Mouse (Mus musculus) heart, embryonic 10.5 days (tissue): ENCODE results near the gene Psmc2. TPM values are rescaled to one million over a fixed set of nuclear protein-coding genes. Genes with fewer than 3 reads are reported as not detected.

ENCODE experiments used
- DNase-seq: peaks from one replicate; pipeline ENCODE4 v3.0.0-alpha.2; 2017; ENCODE audit warnings: low spot score
- H3K27ac ChIP-seq: fragments of 300-500 bp; sonication (generic); 2 replicates; pipeline ENCODE4 v1.5.1; 2016; ENCODE audit warnings: mild to moderate bottlenecking
- H3K27me3 ChIP-seq: fragments of 300-500 bp; sonication (generic); 2 replicates; pipeline ENCODE4 v1.6.1; 2016; ENCODE audit warnings: mild to moderate bottlenecking; ENCODE audit not compliant: poor library complexity, insufficient read depth, severe bottlenecking
- H3K36me3 ChIP-seq: fragments of 300-500 bp; sonication (generic); 2 replicates; pipeline ENCODE4 v1.6.1; 2016; ENCODE audit warnings: mild to moderate bottlenecking, moderate library complexity
- H3K4me1 ChIP-seq: fragments of 300-500 bp; sonication (generic); 2 replicates; pipeline ENCODE4 v1.6.1; 2016; ENCODE audit warnings: mild to moderate bottlenecking
- H3K4me3 ChIP-seq: fragments of 300-500 bp; sonication (generic); 2 replicates; pipeline ENCODE4 v1.5.1; 2016; ENCODE audit warnings: mild to moderate bottlenecking, moderate library complexity
- H3K9me3 ChIP-seq: fragments of 300-500 bp; sonication (generic); 2 replicates; pipeline ENCODE4 v1.6.1; 2016; ENCODE audit warnings: mild to moderate bottlenecking, moderate library complexity
- WGBS: fragments of 180-500 bp; shearing (Covaris S2); methylation state at CpG from one replicate; pipeline ENCODE4 v1.1.7; 2016; 5-methylcytosine and 5-hydroxymethylcytosine counted together
- polyA plus RNA-seq: library from polyadenylated mRNA; unstranded; fragments of >200 nt; fragmentation: Nextera tagmentation; extraction: Ambion mirVana; gene quantifications from 2 replicates; pipeline ENCODE4 v1.2.1, GENCODE M21; 2016

Gene Psmc2
- polyA plus RNA-seq, 1 experiment from 2014 or later = 226 TPM

DNA sequence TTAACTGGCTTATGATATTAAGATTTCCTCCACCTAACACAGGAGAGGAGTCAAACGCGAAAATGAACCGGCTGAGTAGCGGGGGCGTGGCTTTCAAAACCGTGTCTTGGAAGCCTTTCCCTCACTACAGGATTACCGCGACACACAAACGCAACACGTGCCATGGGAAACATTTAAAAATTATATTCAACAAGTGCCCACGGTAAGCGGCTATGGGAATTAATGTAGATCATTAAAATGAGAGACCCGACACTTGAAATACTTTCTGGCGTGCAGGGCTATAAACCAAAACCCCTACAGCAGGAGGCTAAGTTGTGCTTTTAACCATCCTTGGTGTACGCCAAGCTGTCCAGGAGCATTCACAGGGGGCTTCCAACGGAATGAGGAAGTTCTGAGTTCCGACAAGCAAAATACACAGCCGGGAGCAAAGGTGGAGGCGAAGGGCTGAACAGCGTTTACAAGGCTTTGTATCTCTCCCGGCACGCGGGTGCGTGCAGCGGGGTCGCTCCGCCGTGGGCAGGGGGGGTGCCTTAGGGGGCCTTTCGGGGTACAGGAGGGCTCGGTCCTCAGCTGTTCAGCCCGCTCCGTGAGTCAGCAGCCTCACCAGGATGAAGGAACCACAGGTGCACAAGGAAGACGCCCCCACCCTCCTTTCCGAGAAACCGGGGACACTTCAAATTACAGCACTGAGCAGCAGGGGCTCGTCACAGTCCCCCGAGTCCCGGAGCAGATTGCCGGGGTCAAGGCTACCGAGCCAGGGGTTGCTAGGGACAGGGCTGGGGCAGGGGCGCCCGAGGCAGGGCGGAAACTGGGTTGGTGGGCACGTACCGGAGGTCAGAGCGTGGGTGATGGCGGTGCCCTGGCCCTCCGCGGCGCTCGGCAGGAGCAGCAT, 676 bp upstream of the Psmc2 start:
- peak overlapping the region; percentile 95 for H3K4me3 ChIP-seq
- H3K9me3 ChIP-seq = no peaks in the 10 kb centered on the region
- H3K27ac ChIP-seq = peak overlapping the region; percentile 93
- H3K27me3 ChIP-seq = no peaks in the 10 kb centered on the region
- peaks cover 19% of the 10 kb centered on the region for H3K4me1 ChIP-seq
- peak; percentile 78 for DNase-seq
- WGBS = under 1% methylated on average over 51 of the region's 51 CpGs
- peaks cover 45% of the 10 kb centered on the region for H3K36me3 ChIP-seq

DNA sequence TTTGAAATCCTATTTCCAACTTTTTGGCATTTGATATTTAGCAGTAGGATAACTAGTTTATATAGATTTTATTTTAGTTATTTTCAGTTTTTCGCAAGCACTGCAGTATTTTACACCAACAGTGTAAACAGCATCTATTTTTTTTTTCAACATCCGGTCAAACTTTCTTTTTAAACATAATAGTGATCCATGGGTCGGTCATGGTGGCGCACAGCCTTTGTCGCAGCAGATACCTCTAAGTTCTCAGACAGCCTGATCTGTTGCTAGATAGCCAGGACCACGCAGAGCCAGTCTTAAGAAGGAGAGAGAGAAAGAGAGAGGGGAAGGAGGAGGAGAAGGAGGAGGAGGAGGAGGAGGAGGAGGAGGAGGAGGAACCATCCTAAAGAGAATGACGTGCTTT, 693 bp downstream of the Psmc2 start:
- Histone ChIP-seq H3K9me3 (no peaks in the 10 kb centered on the region), H3K4me3 (peak overlapping the region; percentile 94), H3K36me3 (peaks cover 34% of the 10 kb centered on the region), H3K27ac (peak overlapping the region; percentile 97; the same call in 1 of the 2 replicates), H3K27me3 (no peaks in the 10 kb centered on the region), H3K4me1 (peaks cover 19% of the 10 kb centered on the region)
- 79% methylated on average over 7 of the region's 7 CpGs for WGBS
- no peak for DNase-seq

DNA sequence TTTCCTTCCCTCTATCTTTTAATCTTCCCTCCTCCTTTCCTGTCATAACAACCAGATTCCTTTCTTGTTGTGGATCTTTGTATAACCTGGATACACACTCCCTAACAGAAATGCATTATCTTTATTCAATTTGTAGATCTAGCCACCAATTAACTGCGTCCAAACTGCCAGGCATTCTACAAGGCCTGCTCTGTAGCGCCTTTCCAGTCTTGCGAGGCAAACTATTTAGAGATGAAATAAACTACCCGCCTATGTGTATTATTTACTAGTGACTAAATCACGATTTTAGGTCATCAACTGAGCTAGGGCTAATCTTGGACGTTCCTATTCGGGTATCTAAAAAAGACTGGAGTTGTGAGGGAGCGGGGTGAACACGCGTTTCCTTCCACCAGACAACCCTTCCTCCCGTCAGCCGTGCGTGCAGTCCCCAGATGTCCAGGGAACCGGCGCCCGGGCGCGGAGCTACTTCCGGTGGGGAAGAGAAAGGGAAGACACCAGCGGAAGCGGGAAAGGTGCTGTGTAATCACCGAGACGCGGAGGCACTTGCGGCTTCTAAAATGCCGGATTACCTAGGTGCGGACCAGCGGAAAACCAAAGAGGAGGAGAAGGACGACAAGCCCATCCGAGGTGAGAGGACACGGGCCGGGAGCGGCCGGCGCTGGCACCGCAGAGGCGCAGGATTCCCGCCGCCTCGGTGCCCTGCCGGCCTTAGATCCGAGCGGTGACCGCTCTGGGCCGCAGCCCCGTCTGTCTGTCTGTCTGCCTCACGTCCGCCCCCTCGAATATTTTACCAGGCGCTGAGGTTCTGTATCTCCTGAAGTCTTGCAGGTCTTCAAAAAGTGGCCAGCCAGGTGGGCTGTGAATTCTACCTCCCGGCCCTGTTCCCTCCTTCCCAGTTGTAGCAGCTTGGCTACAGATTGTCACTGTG, 1.4 kb downstream of the Psmc2 start:
- Histone ChIP-seq H3K36me3 (peaks cover 31% of the 10 kb centered on the region), H3K4me3 (peak overlapping the region; percentile 94), H3K27me3 (no peaks in the 10 kb centered on the region), H3K9me3 (no peaks in the 10 kb centered on the region), H3K27ac (peak overlapping the region; percentile 97), H3K4me1 (peaks cover 19% of the 10 kb centered on the region)
- DNase-seq = peak; percentile 95
- 2% methylated on average over 51 of the region's 51 CpGs for WGBS

DNA sequence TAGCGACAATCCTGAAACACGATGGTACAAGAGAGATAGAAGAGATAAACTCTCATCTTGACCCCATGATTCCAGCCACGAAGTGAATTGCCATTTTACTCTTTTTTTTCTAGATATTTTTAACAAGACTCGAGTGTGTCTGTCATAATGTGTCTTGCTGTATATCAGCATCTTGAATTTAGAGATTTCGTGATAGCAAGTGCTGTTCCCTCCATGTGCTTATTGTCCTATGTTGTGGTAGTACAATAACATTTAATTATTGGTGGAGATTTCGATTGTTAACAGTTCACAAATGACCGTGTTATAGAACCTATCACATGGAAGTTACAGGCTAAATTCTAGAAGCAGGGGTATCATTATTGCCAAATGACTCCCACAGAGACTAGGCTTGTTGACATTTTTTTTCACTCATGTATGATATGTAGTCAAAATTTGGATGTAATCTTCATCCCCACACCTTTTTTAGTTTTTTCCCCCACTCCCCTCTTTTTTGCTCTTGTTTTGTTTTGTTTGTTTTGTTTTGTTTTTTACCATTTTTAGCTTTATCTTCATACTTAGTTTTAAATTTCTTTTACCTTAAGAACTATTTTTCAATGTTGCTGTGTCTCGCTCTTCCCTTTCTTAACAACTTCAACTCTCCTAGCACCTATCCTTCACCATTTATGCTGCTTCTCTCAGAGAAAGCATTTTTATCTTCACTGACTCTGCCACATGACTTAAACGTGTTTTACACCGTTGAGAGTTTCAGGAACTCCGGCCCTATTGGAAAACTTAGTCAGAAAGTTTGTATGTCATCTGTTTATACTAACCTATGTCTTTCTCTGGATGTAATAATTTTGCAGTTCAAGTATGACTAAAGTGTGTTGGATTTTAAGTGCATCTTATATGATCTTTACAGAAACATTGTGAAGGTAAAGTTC, 2.4 kb downstream of the Psmc2 start:
- Histone ChIP-seq H3K4me3 (peak overlapping the region; percentile 94), H3K9me3 (no peaks in the 10 kb centered on the region), H3K36me3 (peaks cover 30% of the 10 kb centered on the region), H3K27ac (peak overlapping the region; percentile 97), H3K4me1 (peaks cover 19% of the 10 kb centered on the region), H3K27me3 (no peaks in the 10 kb centered on the region)
- 34% methylated on average over 11 of the region's 11 CpGs for WGBS
- no peak for DNase-seq

DNA sequence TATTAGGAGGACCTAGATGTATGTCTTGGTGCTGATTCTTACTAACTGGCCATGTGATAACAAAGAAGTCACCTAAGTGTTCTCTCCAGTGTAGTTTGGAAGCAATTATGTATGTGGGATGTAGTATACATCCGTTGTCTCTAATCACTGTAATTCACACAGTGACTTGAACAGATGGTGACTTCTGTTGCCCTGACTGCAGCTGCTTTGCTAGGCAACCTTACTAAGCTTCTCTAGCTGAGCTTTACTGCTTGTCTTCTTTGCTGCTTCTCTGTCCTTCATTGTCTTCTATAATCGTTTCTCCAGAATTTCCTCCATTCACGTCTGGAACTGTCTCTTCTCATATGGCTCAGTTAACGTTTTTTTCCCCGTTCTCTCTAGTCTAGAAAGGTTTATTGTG, 4.0 kb downstream of the Psmc2 start:
- H3K4me1 ChIP-seq = peaks cover 19% of the 10 kb centered on the region
- no peak overlapping the region for H3K27ac ChIP-seq
- DNase-seq = no peak
- no peak overlapping the region for H3K4me3 ChIP-seq
- WGBS = 77% methylated on average over 5 of the region's 5 CpGs
- peaks cover 26% of the 10 kb centered on the region for H3K36me3 ChIP-seq
- H3K27me3 ChIP-seq = no peaks in the 10 kb centered on the region
- H3K9me3 ChIP-seq = no peaks in the 10 kb centered on the region

DNA sequence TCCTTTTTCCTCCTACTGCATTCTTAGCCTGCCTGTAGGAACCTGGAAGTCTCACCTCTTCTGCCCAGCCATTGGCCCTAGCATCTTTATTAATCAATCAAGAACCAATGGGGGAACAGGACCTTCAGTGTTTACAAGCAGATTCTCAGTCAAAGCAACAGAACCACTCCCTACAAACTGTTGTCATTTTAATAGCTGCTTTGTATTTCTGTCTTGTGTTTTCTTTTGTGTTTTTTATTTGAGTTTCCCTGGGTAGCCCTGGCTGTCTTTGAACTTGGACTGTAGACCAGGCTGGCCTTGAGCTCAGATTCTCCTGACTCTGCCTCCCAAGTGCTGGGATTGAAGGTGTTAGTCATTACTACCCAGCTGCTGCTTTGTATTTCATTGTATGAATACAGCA, 7.1 kb downstream of the Psmc2 start:
- H3K36me3 ChIP-seq = peaks cover 43% of the 10 kb centered on the region

DNA sequence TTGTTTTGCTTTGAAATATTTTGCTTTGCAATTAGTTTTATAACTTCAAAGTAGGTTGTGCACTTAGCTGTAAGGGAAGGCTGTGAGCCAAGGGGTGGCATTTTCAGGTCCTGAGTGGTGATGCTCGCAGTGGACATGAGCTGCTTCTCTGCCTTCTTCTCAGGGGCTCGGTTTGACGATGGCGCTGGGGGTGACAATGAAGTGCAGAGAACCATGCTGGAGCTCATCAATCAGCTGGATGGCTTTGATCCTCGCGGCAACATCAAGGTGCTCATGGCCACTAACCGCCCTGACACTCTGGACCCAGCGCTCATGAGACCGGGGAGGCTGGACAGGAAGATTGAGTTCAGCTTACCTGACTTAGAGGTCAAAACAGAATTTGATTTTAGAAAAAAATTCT, 17.8 kb downstream of the Psmc2 start:
- H3K4me3 ChIP-seq = no peak overlapping the region
- H3K27me3 ChIP-seq = no peaks in the 10 kb centered on the region
- H3K27ac ChIP-seq = no peak overlapping the region
- H3K9me3 ChIP-seq = no peaks in the 10 kb centered on the region
- 93% methylated on average over 9 of the region's 9 CpGs for WGBS
- DNase-seq = peak; percentile 68
- H3K4me1 ChIP-seq = no peaks in the 10 kb centered on the region
- peaks cover 61% of the 10 kb centered on the region for H3K36me3 ChIP-seq

More for the DNA sequence above, 7.1 kb downstream of the Psmc2 start:
- no peaks in the 10 kb centered on the region for H3K9me3 ChIP-seq
- no peak overlapping the region for H3K27ac ChIP-seq
- no peak for DNase-seq
- peaks cover 11% of the 10 kb centered on the region for H3K4me1 ChIP-seq
- no peaks in the 10 kb centered on the region for H3K27me3 ChIP-seq
- no peak overlapping the region for H3K4me3 ChIP-seq

DNA sequence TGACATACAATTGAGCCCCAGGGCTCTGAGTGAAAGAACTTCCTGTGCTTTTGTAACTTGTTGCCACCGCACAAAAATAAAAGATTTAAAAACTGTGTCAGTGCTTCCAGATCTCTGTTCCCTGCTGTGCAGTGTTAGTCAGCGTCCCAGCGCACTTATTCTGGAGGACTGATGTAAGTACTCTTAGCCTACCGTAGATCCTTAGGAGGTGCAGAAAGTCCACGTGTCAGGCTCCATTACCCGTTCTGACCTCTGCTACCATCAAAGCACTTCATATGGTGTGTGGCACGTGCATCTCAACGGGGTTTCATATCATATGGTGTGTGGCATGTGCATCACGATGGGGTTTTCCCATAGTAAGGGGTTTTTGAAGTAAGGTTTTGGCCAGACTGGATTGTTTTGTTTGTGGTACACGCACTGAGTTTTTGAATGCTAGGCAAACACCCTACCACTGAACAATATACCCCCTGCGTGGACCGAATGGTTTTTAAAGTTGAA, 18.7 kb downstream of the Psmc2 start:
- no peaks in the 10 kb centered on the region for H3K27me3 ChIP-seq
- H3K4me1 ChIP-seq = no peaks in the 10 kb centered on the region
- H3K36me3 ChIP-seq = peaks cover 54% of the 10 kb centered on the region
- no peaks in the 10 kb centered on the region for H3K9me3 ChIP-seq
- WGBS = 94% methylated on average over 12 of the region's 12 CpGs
- DNase-seq = peak; percentile 47
- no peak overlapping the region for H3K27ac ChIP-seq
- H3K4me3 ChIP-seq = no peak overlapping the region

DNA sequence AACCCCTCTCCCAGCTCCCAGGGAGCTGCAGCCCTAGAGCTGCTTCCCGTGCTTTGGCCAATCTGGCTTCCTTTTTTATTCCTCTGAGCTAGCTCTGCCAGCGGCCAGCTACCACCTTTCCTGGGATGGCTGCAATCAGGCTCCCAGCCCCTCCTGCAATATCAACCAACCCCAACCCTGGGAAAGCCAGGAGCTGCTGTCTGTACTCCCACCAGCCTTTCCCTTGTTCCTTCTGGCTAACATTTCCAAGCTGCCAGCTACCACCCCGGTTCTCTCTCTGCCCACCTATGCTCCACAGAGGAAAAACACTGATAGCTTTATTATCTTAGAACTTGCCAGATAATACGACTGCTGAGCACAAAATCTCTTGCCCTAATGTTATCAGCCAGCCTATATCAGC, 19.8 kb downstream of the Psmc2 start:
- peaks cover 44% of the 10 kb centered on the region for H3K36me3 ChIP-seq
- no peak overlapping the region for H3K27ac ChIP-seq
- H3K27me3 ChIP-seq = no peaks in the 10 kb centered on the region
- 43% methylated on average over 4 of the region's 4 CpGs for WGBS
- DNase-seq = peak; percentile 19
- H3K4me3 ChIP-seq = no peak overlapping the region
- H3K4me1 ChIP-seq = no peaks in the 10 kb centered on the region
- no peaks in the 10 kb centered on the region for H3K9me3 ChIP-seq

DNA sequence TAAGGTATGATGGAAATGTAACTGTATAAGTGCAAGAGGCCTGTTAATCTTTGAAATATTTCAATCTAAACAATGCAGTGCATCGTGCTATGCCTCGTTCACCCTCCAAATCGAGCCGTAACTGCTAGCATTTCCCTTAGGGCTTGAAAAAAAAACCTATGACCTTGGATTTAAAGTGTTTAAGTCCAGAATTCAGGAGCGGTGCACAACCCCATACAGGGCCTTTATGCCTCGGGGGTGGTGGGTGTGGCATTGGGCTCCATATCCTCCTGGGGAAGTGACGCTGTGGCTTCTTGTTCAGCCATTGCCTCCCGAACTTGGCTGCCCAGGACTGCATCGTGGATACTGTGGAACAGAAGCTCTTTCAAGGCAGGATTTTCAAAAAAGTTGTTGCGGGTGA, 25.8 kb downstream of the Psmc2 start:
- no peak for DNase-seq
- Histone ChIP-seq H3K4me3 (no peak overlapping the region), H3K9me3 (no peaks in the 10 kb centered on the region), H3K4me1 (no peaks in the 10 kb centered on the region), H3K27me3 (no peaks in the 10 kb centered on the region), H3K27ac (no peak overlapping the region), H3K36me3 (no peaks in the 10 kb centered on the region)
- WGBS = 82% methylated on average over 10 of the region's 10 CpGs

DNA sequence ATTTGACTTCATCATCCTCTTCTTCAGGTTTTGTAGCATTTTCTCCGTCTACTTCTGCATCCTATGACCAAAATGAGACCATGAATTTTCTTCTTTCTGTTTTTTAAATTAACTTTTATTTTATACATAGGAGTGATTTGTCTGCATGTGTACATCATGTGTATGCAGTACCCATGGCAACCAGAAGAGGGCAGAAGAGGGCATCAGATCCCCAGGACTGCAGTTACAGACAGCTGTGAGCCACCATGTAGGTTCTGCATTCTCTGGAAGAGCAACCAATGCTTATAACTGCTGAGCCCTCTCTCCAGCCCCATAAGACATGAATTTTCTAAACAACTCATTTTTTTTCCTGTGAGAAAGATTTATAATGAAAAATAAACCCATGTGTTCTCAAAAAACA, 28.9 kb downstream of the Psmc2 start:
- no peaks in the 10 kb centered on the region for H3K27me3 ChIP-seq
- no peaks in the 10 kb centered on the region for H3K4me1 ChIP-seq
- peak; percentile 74 for DNase-seq
- H3K36me3 ChIP-seq = no peaks in the 10 kb centered on the region
- H3K27ac ChIP-seq = no peak overlapping the region
- WGBS = 34% methylated on average over 1 of the region's 1 CpGs
- no peaks in the 10 kb centered on the region for H3K9me3 ChIP-seq
- no peak overlapping the region for H3K4me3 ChIP-seq

DNA sequence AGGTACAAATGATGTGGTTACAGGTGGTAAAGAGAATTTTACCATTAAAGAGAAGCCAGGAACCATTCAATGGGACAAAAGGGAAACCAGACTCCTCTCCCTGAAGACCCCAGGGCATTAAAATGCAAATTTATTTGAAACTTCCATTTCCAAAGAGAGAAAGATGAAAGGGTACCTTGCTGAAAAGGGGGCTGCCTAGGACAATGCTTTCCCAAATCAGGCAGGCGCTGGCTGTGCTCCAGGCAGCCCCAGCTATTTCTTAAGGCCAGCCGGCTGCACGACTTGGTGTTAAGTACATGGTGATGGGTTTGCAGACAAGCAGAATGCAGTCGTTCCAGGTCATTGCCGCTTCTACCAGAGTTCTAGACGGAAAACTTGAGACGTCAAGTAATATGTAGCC, 41.3 kb downstream of the Psmc2 start:
- Histone ChIP-seq H3K4me1 (no peaks in the 10 kb centered on the region), H3K36me3 (no peaks in the 10 kb centered on the region), H3K4me3 (no peak overlapping the region), H3K9me3 (no peaks in the 10 kb centered on the region), H3K27me3 (no peaks in the 10 kb centered on the region), H3K27ac (no peak overlapping the region)
- 48% methylated on average over 7 of the region's 7 CpGs for WGBS
- DNase-seq = no peak
